ENCODE assay signal across 9 mouse cellular contexts in the genomic region with DNA sequence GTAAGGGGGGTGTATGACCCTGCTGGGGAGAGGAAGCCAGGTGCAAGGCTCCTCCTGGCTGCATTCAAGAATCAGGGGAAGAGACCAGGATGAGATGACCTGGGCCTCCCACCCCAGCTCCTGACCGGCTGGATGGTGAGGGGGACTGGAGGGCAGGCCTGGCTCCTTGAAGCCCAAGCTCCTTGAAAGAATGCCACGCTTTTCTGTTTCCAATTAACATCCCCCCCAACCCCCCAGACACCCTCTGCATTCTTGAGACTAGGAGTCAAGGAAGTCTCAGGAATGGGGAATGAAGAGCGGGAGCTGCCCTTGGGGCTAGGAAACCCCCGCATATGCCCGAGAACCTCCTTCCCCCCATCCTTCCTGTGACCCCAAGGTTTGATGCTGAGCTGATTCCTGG. TPM values are rescaled to one million over a fixed set of nuclear protein-coding genes. Genes with fewer than 3 reads are reported as not detected.
A peak's percentile ranks its signal among the peaks of the same experiment; 100 is the strongest.
DNase-seq lines count a peak whose midpoint lies in the region; ATAC-seq lines count a peak whose summit lies in the region.
"Had no signal": no experiment of that assay in that cellular context is flagged by ENCODE, and none has a peak within 500 bp of the region (broad histone marks: within the 10 kb centered on the region; RNA-seq: fewer than 3 reads in every experiment).

No protein-coding gene starts in this region.

- intact Hi-C loops in left cerebral cortex, postnatal 36 days (cut with DNase I) = no loop called here

- peak overlapping the region; percentile 21; the same call in 1 of the 2 replicates for H3K27ac ChIP-seq in kidney, embryonic 16.5 days (ENCODE audit: low read length)
- peak overlapping the region; percentile 98 for H3K27ac ChIP-seq in embryonic facial prominence, embryonic 12.5 days
- H3K27ac ChIP-seq in neural tube, embryonic 11.5 days (ENCODE audit: low read depth, low read length) = peak overlapping the region; percentile 72

- H3K9me3 ChIP-seq in kidney, embryonic 16.5 days (ENCODE audit: low read length) = no peaks in the 10 kb centered on the region
- H3K9me3 ChIP-seq in embryonic facial prominence, embryonic 12.5 days = no peaks in the 10 kb centered on the region
- no peaks in the 10 kb centered on the region for H3K9me3 ChIP-seq in neural tube, embryonic 11.5 days (ENCODE audit: control insufficient read depth, low read length)

- no peak for ATAC-seq in kidney, embryonic 16.5 days (ENCODE audit: low FRiP score, low TSS enrichment)
- no peak for ATAC-seq in embryonic facial prominence, embryonic 12.5 days (ENCODE audit: insufficient number of reproducible peaks, insufficient read depth, low FRiP score, low TSS enrichment)
- ATAC-seq in neural tube, embryonic 11.5 days (ENCODE audit: insufficient read depth, low FRiP score, low TSS enrichment) = no peak

- DNase-seq in kidney, adult 8-10 months = no peak
- peak; percentile 13 for DNase-seq in induced T-regulatory cell, adult 2 months (ENCODE audit: low read depth)
- peak; percentile 39 for DNase-seq in neural tube, embryonic 11.5 days (ENCODE audit: low spot score)
- no peak for DNase-seq in right cerebral cortex, adult 2 months (ENCODE audit: low spot score in 2 of 2)
- no peak for DNase-seq in left cerebral cortex, postnatal 36 days (ENCODE audit: low spot score in 2 of 2)
- no peak for DNase-seq in kidney, adult 11 months

- H3K9ac ChIP-seq in kidney, embryonic 16.5 days (replicated peaks; ENCODE audit: low read length) = peak overlapping the region; percentile 33; the same call in 1 of the 2 replicates
- H3K9ac ChIP-seq in embryonic facial prominence, embryonic 12.5 days = no peak overlapping the region
- no peak overlapping the region for H3K9ac ChIP-seq in neural tube, embryonic 11.5 days (ENCODE audit: low read length)

- H3K36me3 ChIP-seq in kidney, embryonic 16.5 days (ENCODE audit: insufficient read depth, low read length) = no peaks in the 10 kb centered on the region
- no peaks in the 10 kb centered on the region for H3K36me3 ChIP-seq in embryonic facial prominence, embryonic 12.5 days
- H3K36me3 ChIP-seq in neural tube, embryonic 11.5 days (ENCODE audit: control insufficient read depth, insufficient read depth, low read length) = no peaks in the 10 kb centered on the region

- no peaks in the 10 kb centered on the region for H3K27me3 ChIP-seq in kidney, embryonic 16.5 days (ENCODE audit: insufficient read depth, low read length)
- H3K27me3 ChIP-seq in embryonic facial prominence, embryonic 12.5 days = no peaks in the 10 kb centered on the region
- H3K27me3 ChIP-seq in neural tube, embryonic 11.5 days (ENCODE audit: control insufficient read depth, insufficient read depth, low read length) = no peaks in the 10 kb centered on the region

- H3K4me2 ChIP-seq in kidney, embryonic 16.5 days (replicated peaks; ENCODE audit: low read depth, low read length) = no peak overlapping the region; the same call in 1 of the 2 replicates
- peak overlapping the region; percentile 81 for H3K4me2 ChIP-seq in embryonic facial prominence, embryonic 12.5 days (replicated peaks)
- peak overlapping the region; percentile 87 for H3K4me2 ChIP-seq in neural tube, embryonic 11.5 days (ENCODE audit: low read depth)

- H3K4me3 ChIP-seq in kidney, embryonic 16.5 days (ENCODE audit: low read length) = no peak overlapping the region
- H3K4me3 ChIP-seq in embryonic facial prominence, embryonic 12.5 days = 0 out of 2 replicates have a peak overlapping the region, but pooled peaks have one; percentile 0
- no peak overlapping the region for H3K4me3 ChIP-seq in neural tube, embryonic 11.5 days (ENCODE audit: low read depth, low read length)

- WGBS in kidney, embryonic 16.5 days = 28% methylated on average over 5 of the region's 5 CpGs
- 7% methylated on average over 5 of the region's 5 CpGs for WGBS in embryonic facial prominence, embryonic 12.5 days
- 44% methylated on average over 5 of the region's 5 CpGs for WGBS in neural tube, embryonic 11.5 days

- peaks cover 43% of the 10 kb centered on the region for H3K4me1 ChIP-seq in kidney, embryonic 16.5 days (ENCODE audit: insufficient read depth, low read length)
- peaks cover 47% of the 10 kb centered on the region for H3K4me1 ChIP-seq in embryonic facial prominence, embryonic 12.5 days
- peaks cover 31% of the 10 kb centered on the region for H3K4me1 ChIP-seq in neural tube, embryonic 11.5 days (ENCODE audit: control insufficient read depth, insufficient read depth, low read length)

RNA-seq across cellular contexts. Expression of a gene that starts 3.2 kb away (rescaled TPM):
- polyA plus RNA-seq in kidney, embryonic 16.5 days (2015; fragmentation: Nextera tagmentation; extraction: Ambion mirVana) = 7.1 and 7.5 TPM in 2 replicates
- polyA plus RNA-seq in embryonic facial prominence, embryonic 12.5 days (2016; fragmentation: Nextera tagmentation; extraction: Ambion mirVana) = 10.2 and 10.4 TPM in 2 replicates
- 7.5 and 8.7 TPM in 2 replicates for polyA plus RNA-seq in neural tube, embryonic 11.5 days (2014; fragmentation: Nextera tagmentation; extraction: Ambion mirVana)
- 10 to 100 TPM; 11.4 to 17.3 TPM for total RNA-seq in left cerebral cortex, postnatal 36 days (2021)

RNA-seq across cellular contexts. Expression of a gene that starts 17.1 kb away (rescaled TPM):
- 0.04 and 0.09 TPM in 2 replicates for polyA plus RNA-seq in kidney, embryonic 16.5 days (2015; fragmentation: Nextera tagmentation; extraction: Ambion mirVana)
- polyA plus RNA-seq in embryonic facial prominence, embryonic 12.5 days (2016; fragmentation: Nextera tagmentation; extraction: Ambion mirVana) = 0.05 and 0.18 TPM in 2 replicates
- 0.08 TPM in 1 of 2 replicates, not detected in the other for polyA plus RNA-seq in neural tube, embryonic 11.5 days (2014; fragmentation: Nextera tagmentation; extraction: Ambion mirVana)
- under 1 TPM; 0.64 to 0.88 TPM for total RNA-seq in left cerebral cortex, postnatal 36 days (2021)
- total RNA-seq: MEL had no signal

RNA-seq across cellular contexts. Expression of a gene that starts 53.7 kb away (rescaled TPM):
- polyA plus RNA-seq in kidney, embryonic 16.5 days (2015; fragmentation: Nextera tagmentation; extraction: Ambion mirVana) = 215 and 220 TPM in 2 replicates
- polyA plus RNA-seq in embryonic facial prominence, embryonic 12.5 days (2016; fragmentation: Nextera tagmentation; extraction: Ambion mirVana) = 206 and 217 TPM in 2 replicates
- polyA plus RNA-seq in neural tube, embryonic 11.5 days (2014; fragmentation: Nextera tagmentation; extraction: Ambion mirVana) = 175 and 184 TPM in 2 replicates
- total RNA-seq in left cerebral cortex, postnatal 36 days (2021) = 100 to 1,000 TPM; 269 to 307 TPM

Comparison
In these comparisons a context has a peak if more than half of its experiments do, and no peak if none do; other contexts are left out.
1. H3K27ac ChIP-seq: peak in every context shown above with its lines; median percentile 98 in embryonic facial prominence, embryonic 12.5 days; 72 in neural tube, embryonic 11.5 days; 21 in kidney, embryonic 16.5 days.
2. DNase-seq: peak in induced T-regulatory cell, adult 2 months (single experiment) and neural tube, embryonic 11.5 days (single experiment); none in kidney, adult 8-10 months (0 of 2), right cerebral cortex, adult 2 months (0 of 2), left cerebral cortex, postnatal 36 days (0 of 2) and kidney, adult 11 months (single experiment).